Mouse (Mus musculus) embryonic facial prominence, embryonic 11.5 days (tissue): Measurements from ENCODE around the gene Rnf150. TPM values are rescaled to one million over a fixed set of nuclear protein-coding genes. Genes with fewer than 3 reads are reported as not detected.

ENCODE experiments used
- ATAC-seq: fragments of 200-750 bp; cut with Nextera tagmentation; replicated peaks from 2 replicates; pipeline ENCODE4 v1.8.0; 2017; ENCODE audit warnings: low read depth; ENCODE audit not compliant: insufficient number of reproducible peaks, low FRiP score, low TSS enrichment
- DNase-seq: peaks from one replicate; pipeline ENCODE4 v3.0.0-alpha.2; 2015; ENCODE audit warnings: low spot score
- H3K27ac ChIP-seq: fragments of 300-500 bp; sonication (generic); replicated peaks from 2 replicates; pipeline ENCODE4 v1.5.1; 2014; ENCODE audit warnings: mild to moderate bottlenecking, low read depth, low read length, control low read depth
- H3K27me3 ChIP-seq: fragments of 300-500 bp; sonication (generic); 2 replicates; pipeline ENCODE4 v1.6.1; 2014; ENCODE audit warnings: mild to moderate bottlenecking, low read length, moderate library complexity, mixed read lengths; ENCODE audit not compliant: control insufficient read depth, insufficient read depth
- H3K36me3 ChIP-seq: fragments of 300-500 bp; sonication (generic); replicated peaks from 2 replicates; pipeline ENCODE4 v1.6.1; 2014; ENCODE audit warnings: low read depth, mild to moderate bottlenecking, low read length, moderate library complexity, mixed read lengths; ENCODE audit not compliant: control insufficient read depth, insufficient read depth
- H3K4me1 ChIP-seq: fragments of 300-500 bp; sonication (generic); 2 replicates; pipeline ENCODE4 v1.6.1; 2014; ENCODE audit warnings: low read length, mixed read lengths; ENCODE audit not compliant: control insufficient read depth, insufficient read depth
- H3K4me2 ChIP-seq: fragments of 300-500 bp; sonication (generic); 2 replicates; pipeline ENCODE4 v1.6.1; 2014; ENCODE audit warnings: low read depth, mild to moderate bottlenecking, control low read depth, low read length, moderate library complexity
- H3K4me3 ChIP-seq: fragments of 300-500 bp; sonication (generic); 2 replicates; pipeline ENCODE4 v1.5.1; 2014; ENCODE audit warnings: low read depth, low read length, control low read depth
- H3K9ac ChIP-seq: fragments of 300-500 bp; sonication (generic); replicated peaks from 2 replicates; pipeline ENCODE4 v1.6.1; 2014; ENCODE audit warnings: mild to moderate bottlenecking, control low read depth, low read length
- H3K9me3 ChIP-seq: fragments of 300-500 bp; sonication (generic); replicated peaks from 2 replicates; pipeline ENCODE4 v1.6.1; 2016; ENCODE audit warnings: mild to moderate bottlenecking, low read length, inconsistent platforms, mixed read lengths; ENCODE audit not compliant: control insufficient read depth
- WGBS: fragments of 180-500 bp; shearing (Covaris S2); extraction: QIAGEN DNeasy Blood & Tissue Kit; methylation state at CpG from one replicate; pipeline ENCODE4 v1.1.7; 2014; 5-methylcytosine and 5-hydroxymethylcytosine counted together
- polyA plus RNA-seq: library from polyadenylated mRNA; unstranded; fragments of >200 nt; fragmentation: Nextera tagmentation; extraction: Ambion mirVana; gene quantifications from 2 replicates; pipeline ENCODE4 v1.2.1, GENCODE M21; 2014

Gene Rnf150
- polyA plus RNA-seq, 1 experiment from 2014 or later, result 1.8 TPM

- 62% methylated on average over 7 of the region's 7 CpGs for WGBS
- 0 out of 2 replicates have a peak, but pooled peaks have one; percentile 23 for ATAC-seq
Observed at GRCm38 (mm10) chr8:82931554-82931953, 68.4 kb downstream of the Rnf150 start.

GRCm38 (mm10) chr8:82936162-82936561 lies 73.0 kb downstream of the Rnf150 start:
- Histone ChIP-seq H3K4me3 (no peak overlapping the region), H3K27me3 (no peaks in the 10 kb centered on the region), H3K36me3 (no peaks in the 10 kb centered on the region), H3K4me2 (no peak overlapping the region), H3K9ac (no peak overlapping the region), H3K9me3 (no peaks in the 10 kb centered on the region), H3K27ac (no peak overlapping the region), H3K4me1 (no peaks in the 10 kb centered on the region)
- ATAC-seq (no peak), DNase-seq (no peak)
- WGBS, result 73% methylated on average over 7 of the region's 7 CpGs

More at GRCm38 (mm10) chr8:82931554-82931953, 68.4 kb downstream of the Rnf150 start:
- no peak for DNase-seq
- Histone ChIP-seq H3K4me2 (no peak overlapping the region), H3K27me3 (no peaks in the 10 kb centered on the region), H3K36me3 (no peaks in the 10 kb centered on the region), H3K9ac (no peak overlapping the region), H3K4me1 (no peaks in the 10 kb centered on the region), H3K9me3 (no peaks in the 10 kb centered on the region), H3K27ac (no peak overlapping the region), H3K4me3 (no peak overlapping the region)

- no peak for ATAC-seq
- no peak overlapping the region for H3K4me3 ChIP-seq
- no peaks in the 10 kb centered on the region for H3K9me3 ChIP-seq
- no peak overlapping the region for H3K9ac ChIP-seq
- H3K27ac ChIP-seq, result no peak overlapping the region
- H3K4me1 ChIP-seq, result no peaks in the 10 kb centered on the region
- 49% methylated on average over 4 of the region's 4 CpGs for WGBS
- H3K36me3 ChIP-seq, result no peaks in the 10 kb centered on the region
- H3K27me3 ChIP-seq, result no peaks in the 10 kb centered on the region
- H3K4me2 ChIP-seq, result no peak overlapping the region
- peak; percentile 35 for DNase-seq
Observed at GRCm38 (mm10) chr8:82936866-82937265, 73.7 kb downstream of the Rnf150 start.

- 50% methylated on average over 6 of the region's 6 CpGs for WGBS
- DNase-seq (no peak), ATAC-seq (no peak)
- Histone ChIP-seq H3K9me3 (no peaks in the 10 kb centered on the region), H3K4me3 (no peak overlapping the region), H3K4me1 (no peaks in the 10 kb centered on the region), H3K36me3 (no peaks in the 10 kb centered on the region), H3K27ac (no peak overlapping the region), H3K4me2 (no peak overlapping the region), H3K9ac (no peak overlapping the region), H3K27me3 (no peaks in the 10 kb centered on the region)
Observed at GRCm38 (mm10) chr8:82939912-82940311, 76.8 kb downstream of the Rnf150 start.

- ATAC-seq (no peak), DNase-seq (no peak)
- Histone ChIP-seq H3K4me1 (peaks cover 4% of the 10 kb centered on the region; the same call in 1 of the 2 replicates), H3K9me3 (no peaks in the 10 kb centered on the region), H3K27me3 (no peaks in the 10 kb centered on the region), H3K4me2 (no peak overlapping the region), H3K9ac (no peak overlapping the region), H3K4me3 (no peak overlapping the region), H3K27ac (no peak overlapping the region), H3K36me3 (no peaks in the 10 kb centered on the region)
- WGBS, result 54% methylated on average over 6 of the region's 6 CpGs
Observed at GRCm38 (mm10) chr8:82943223-82944006, 80.3 kb downstream of the Rnf150 start.

- DNase-seq (peak; percentile 60), ATAC-seq (no peak)
- H3K27ac ChIP-seq, result no peak overlapping the region
- no peak overlapping the region for H3K9ac ChIP-seq
- no peaks in the 10 kb centered on the region for H3K36me3 ChIP-seq
- H3K4me1 ChIP-seq, result peaks cover 4% of the 10 kb centered on the region; the same call in 1 of the 2 replicates
- H3K4me2 ChIP-seq, result no peak overlapping the region
- no peaks in the 10 kb centered on the region for H3K27me3 ChIP-seq
- H3K4me3 ChIP-seq, result no peak overlapping the region
- no peaks in the 10 kb centered on the region for H3K9me3 ChIP-seq
- WGBS, result 42% methylated on average over 3 of the region's 3 CpGs
Observed at GRCm38 (mm10) chr8:82945867-82946266, 82.7 kb downstream of the Rnf150 start.

GRCm38 (mm10) chr8:82946658-82947057 lies 83.5 kb downstream of the Rnf150 start:
- no peak; the same call in 1 of the 2 replicates for ATAC-seq
- no peak overlapping the region for H3K9ac ChIP-seq
- H3K36me3 ChIP-seq, result no peaks in the 10 kb centered on the region
- DNase-seq, result peak; percentile 85
- WGBS, result 19% methylated on average over 1 of the region's 1 CpGs
- H3K4me2 ChIP-seq, result no peak overlapping the region
- no peak overlapping the region for H3K4me3 ChIP-seq
- no peak overlapping the region for H3K27ac ChIP-seq
- peaks cover 4% of the 10 kb centered on the region; the same call in 1 of the 2 replicates for H3K4me1 ChIP-seq
- no peaks in the 10 kb centered on the region for H3K9me3 ChIP-seq
- no peaks in the 10 kb centered on the region for H3K27me3 ChIP-seq

GRCm38 (mm10) chr8:82955162-82955754 lies 92.1 kb downstream of the Rnf150 start:
- Histone ChIP-seq H3K4me1 (no peaks in the 10 kb centered on the region), H3K36me3 (no peaks in the 10 kb centered on the region), H3K4me3 (no peak overlapping the region), H3K4me2 (no peak overlapping the region), H3K27me3 (no peaks in the 10 kb centered on the region), H3K9me3 (no peaks in the 10 kb centered on the region), H3K27ac (no peak overlapping the region), H3K9ac (no peak overlapping the region)
- DNase-seq (no peak), ATAC-seq (no peak)
- 38% methylated on average over 7 of the region's 7 CpGs for WGBS
